Mouse (Mus musculus) MEL (cell line): Measurements from ENCODE around the gene Igf2bp2.

Source experiments
- JUND ChIP-seq: IDR thresholded peaks from 2 replicates; pipeline ENCODE4 v1.6.1; 2011; ENCODE audit warnings: low read depth, mild to moderate bottlenecking, improper control_type of control experiment, low read length
- MAFK ChIP-seq: IDR thresholded peaks from 2 replicates; pipeline ENCODE4 v1.6.1; 2011; ENCODE audit warnings: low read depth, mild to moderate bottlenecking, low read length, improper control_type of control experiment, borderline replicate concordance
- MAX ChIP-seq: IDR thresholded peaks from 2 replicates; pipeline ENCODE4 v1.6.1; 2011; ENCODE audit warnings: low read length, improper control_type of control experiment
- MAZ ChIP-seq: IDR thresholded peaks from 2 replicates; pipeline ENCODE4 v1.6.1; 2012; ENCODE audit warnings: low read depth, mild to moderate bottlenecking, inconsistent platforms, low read length, improper control_type of control experiment
- POLR2AphosphoS5 ChIP-seq: IDR thresholded peaks from 2 replicates; pipeline ENCODE4 v1.6.1; 2012; ENCODE audit warnings: low read depth, borderline replicate concordance, mild to moderate bottlenecking, inconsistent platforms, low read length, moderate library complexity, mixed read lengths

GRCm38 (mm10) chr16:22067406-22067805 is 95.7 kb downstream of the Igf2bp2 start:
- TF ChIP-seq JUND: no peak
- TF ChIP-seq MAFK: no peak
- TF ChIP-seq MAZ: no peak
- no peak for TF ChIP-seq MAX
- no peak for TF ChIP-seq POLR2AphosphoS5
